Mouse (Mus musculus) limb, embryonic 12.5 days (tissue): ENCODE data around the gene Insrr. TPM values are rescaled to one million over a fixed set of nuclear protein-coding genes. Genes with fewer than 3 reads are reported as not detected.

ENCODE experiments used
- ATAC-seq: fragments of 200-750 bp; cut with Nextera tagmentation; 2 replicates; pipeline ENCODE4 v1.8.0; 2017; ENCODE audit warnings: low read depth, moderate TSS enrichment; ENCODE audit not compliant: insufficient number of reproducible peaks, insufficient read depth, low FRiP score, low TSS enrichment
- H3K27ac ChIP-seq: fragments of 300-500 bp; sonication (generic); 2 replicates; pipeline ENCODE4 v1.5.1; 2016; ENCODE audit warnings: mild to moderate bottlenecking, moderate library complexity
- H3K27me3 ChIP-seq: fragments of 300-500 bp; sonication (generic); 2 replicates; pipeline ENCODE4 v1.6.1; 2016; ENCODE audit warnings: mild to moderate bottlenecking, moderate library complexity
- H3K36me3 ChIP-seq: fragments of 300-500 bp; sonication (generic); 2 replicates; pipeline ENCODE4 v1.6.1; 2016; ENCODE audit warnings: mild to moderate bottlenecking, moderate library complexity
- H3K4me1 ChIP-seq: fragments of 300-500 bp; sonication (generic); replicated peaks from 2 replicates; pipeline ENCODE4 v1.6.1; 2016
- H3K4me2 ChIP-seq: fragments of 300-500 bp; sonication (generic); 2 replicates; pipeline ENCODE4 v1.6.1; 2016; ENCODE audit warnings: mild to moderate bottlenecking, moderate library complexity
- H3K4me3 ChIP-seq: fragments of 300-500 bp; sonication (generic); replicated peaks from 2 replicates; pipeline ENCODE4 v1.5.1; 2016; ENCODE audit warnings: mild to moderate bottlenecking
- H3K9ac ChIP-seq: fragments of 300-500 bp; sonication (generic); replicated peaks from 2 replicates; pipeline ENCODE4 v1.6.1; 2016; ENCODE audit warnings: mild to moderate bottlenecking, moderate library complexity
- H3K9me3 ChIP-seq: fragments of 300-500 bp; sonication (generic); 2 replicates; pipeline ENCODE4 v1.6.1; 2016; ENCODE audit warnings: mild to moderate bottlenecking, moderate library complexity
- WGBS: fragments of 180-500 bp; shearing (Covaris S2); methylation state at CpG from one replicate; pipeline ENCODE4 v1.1.7; 2016; 5-methylcytosine and 5-hydroxymethylcytosine counted together
- polyA plus RNA-seq: library from polyadenylated mRNA; unstranded; fragments of >200 nt; fragmentation: Nextera tagmentation; extraction: Ambion mirVana; gene quantifications from 2 replicates; pipeline ENCODE4 v1.2.1, GENCODE M21; 2016

Insrr gene
- polyA plus RNA-seq, 1 experiment from 2014 or later = 0.40 TPM

- H3K9me3 ChIP-seq = no peaks in the 10 kb centered on the region
- H3K4me3 ChIP-seq = peak overlapping the region; percentile 8; the same call in 1 of the 2 replicates
- H3K27me3 ChIP-seq = no peaks in the 10 kb centered on the region; the same call in 1 of the 2 replicates
- H3K4me1 ChIP-seq = peaks cover 80% of the 10 kb centered on the region
- ATAC-seq = peak; percentile 48; the same call in 1 of the 2 replicates
- 12% methylated on average over 10 of the region's 15 CpGs for WGBS
- H3K4me2 ChIP-seq = peak overlapping the region; percentile 32
- no peaks in the 10 kb centered on the region; the same call in 1 of the 2 replicates for H3K36me3 ChIP-seq
- peak overlapping the region; percentile 32; the same call in 1 of the 2 replicates for H3K9ac ChIP-seq
- peak overlapping the region; percentile 90 for H3K27ac ChIP-seq
Measured at GRCm38 (mm10) chr3:87763683-87764289, 33.0 kb upstream of the Insrr start.

GRCm38 (mm10) chr3:87764506-87764905 is 32.2 kb upstream of the Insrr start:
- Histone ChIP-seq H3K4me1 (peaks cover 75% of the 10 kb centered on the region), H3K27me3 (peaks cover under 1% of the 10 kb centered on the region)
- no peak for ATAC-seq

DNA sequence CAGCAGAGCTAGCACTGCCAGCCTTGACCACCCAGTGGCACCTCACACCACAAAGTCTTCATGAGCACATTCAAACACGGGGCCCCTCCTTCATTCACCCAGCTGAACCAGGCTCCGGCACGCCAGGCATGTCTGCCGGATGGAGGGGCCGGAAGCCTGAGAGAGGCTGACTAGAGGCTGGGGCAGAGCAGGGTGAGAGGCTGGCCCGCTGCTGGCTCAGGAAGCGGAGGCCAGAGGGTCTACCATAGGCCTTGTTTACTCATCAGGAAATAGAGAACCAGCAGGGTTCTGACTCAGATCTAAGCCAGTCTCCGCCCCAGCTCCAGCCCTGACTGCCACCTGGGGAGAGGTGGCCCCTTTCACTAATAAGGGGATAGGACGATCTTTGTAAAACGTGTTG is 31.7 kb upstream of the Insrr start:
- H3K9me3 ChIP-seq = no peaks in the 10 kb centered on the region
- no peak for ATAC-seq
- H3K36me3 ChIP-seq = no peaks in the 10 kb centered on the region
- peak overlapping the region; percentile 90 for H3K27ac ChIP-seq
- peaks cover 75% of the 10 kb centered on the region for H3K4me1 ChIP-seq
- no peak overlapping the region for H3K9ac ChIP-seq
- WGBS = 12% methylated on average over 10 of the region's 10 CpGs
- no peak overlapping the region for H3K4me3 ChIP-seq
- H3K27me3 ChIP-seq = peaks cover 4% of the 10 kb centered on the region
- peak overlapping the region; percentile 32 for H3K4me2 ChIP-seq

More at GRCm38 (mm10) chr3:87764506-87764905, 32.2 kb upstream of the Insrr start:
- Histone ChIP-seq H3K36me3 (no peaks in the 10 kb centered on the region), H3K9ac (no peak overlapping the region), H3K4me2 (peak overlapping the region; percentile 32), H3K9me3 (no peaks in the 10 kb centered on the region), H3K4me3 (no peak overlapping the region), H3K27ac (peak overlapping the region; percentile 90)
- 30% methylated on average over 10 of the region's 10 CpGs for WGBS

- peaks cover 7% of the 10 kb centered on the region for H3K27me3 ChIP-seq
- no peak for ATAC-seq
Measured at GRCm38 (mm10) chr3:87765631-87766283, 31.0 kb upstream of the Insrr start.

DNA sequence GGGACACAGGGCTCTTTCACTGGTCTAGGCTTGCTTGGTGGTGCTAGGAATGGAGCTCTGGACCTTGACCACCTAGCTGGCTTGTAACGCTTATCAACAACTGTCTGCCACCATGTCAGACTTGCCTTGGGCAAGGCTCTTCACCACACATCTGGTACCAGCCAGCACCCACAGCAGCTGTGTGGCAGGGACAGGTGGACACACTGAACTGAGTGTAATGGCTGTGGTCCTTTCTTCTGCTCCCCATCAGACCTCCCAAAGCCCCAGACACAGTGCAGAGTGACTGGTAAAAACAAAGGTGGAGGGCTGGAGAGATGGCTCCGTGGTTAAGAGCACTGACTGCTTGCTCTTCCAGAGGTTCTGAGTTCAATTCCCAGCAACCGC is 30.5 kb upstream of the Insrr start:
- 84% methylated on average over 3 of the region's 3 CpGs for WGBS
- no peaks in the 10 kb centered on the region for H3K9me3 ChIP-seq
- no peak for ATAC-seq
- H3K27ac ChIP-seq = peak overlapping the region; percentile 90; the same call in 1 of the 2 replicates
- no peak overlapping the region for H3K4me3 ChIP-seq
- H3K4me2 ChIP-seq = no peak overlapping the region
- no peak overlapping the region for H3K9ac ChIP-seq
- peaks cover 71% of the 10 kb centered on the region for H3K4me1 ChIP-seq
- no peaks in the 10 kb centered on the region for H3K36me3 ChIP-seq
- peaks cover 12% of the 10 kb centered on the region for H3K27me3 ChIP-seq

More at GRCm38 (mm10) chr3:87765631-87766283, 31.0 kb upstream of the Insrr start:
- H3K4me2 ChIP-seq = peak overlapping the region; percentile 13; the same call in 1 of the 2 replicates
- no peak overlapping the region for H3K9ac ChIP-seq
- WGBS = 70% methylated on average over 5 of the region's 5 CpGs
- no peaks in the 10 kb centered on the region for H3K9me3 ChIP-seq
- H3K4me1 ChIP-seq = peaks cover 75% of the 10 kb centered on the region
- no peak overlapping the region for H3K4me3 ChIP-seq
- no peaks in the 10 kb centered on the region for H3K36me3 ChIP-seq
- H3K27ac ChIP-seq = peak overlapping the region; percentile 90

GRCm38 (mm10) chr3:87767764-87768163 is 29.0 kb upstream of the Insrr start:
- no peaks in the 10 kb centered on the region for H3K9me3 ChIP-seq
- WGBS = 61% methylated on average over 8 of the region's 8 CpGs
- H3K4me2 ChIP-seq = peak overlapping the region; percentile 62
- peak overlapping the region; percentile 52 for H3K4me3 ChIP-seq
- peaks cover 26% of the 10 kb centered on the region for H3K27me3 ChIP-seq
- H3K4me1 ChIP-seq = peaks cover 59% of the 10 kb centered on the region
- no peak for ATAC-seq
- peak overlapping the region; percentile 28; the same call in 1 of the 2 replicates for H3K9ac ChIP-seq
- no peaks in the 10 kb centered on the region for H3K36me3 ChIP-seq
- H3K27ac ChIP-seq = peak overlapping the region; percentile 67; the same call in 1 of the 2 replicates

GRCm38 (mm10) chr3:87768431-87768830 is 28.3 kb upstream of the Insrr start:
- Histone ChIP-seq H3K9ac (peak overlapping the region; percentile 65), H3K4me3 (peak overlapping the region; percentile 52), H3K4me2 (peak overlapping the region; percentile 62), H3K27me3 (peaks cover 26% of the 10 kb centered on the region), H3K27ac (peak overlapping the region; percentile 67), H3K9me3 (no peaks in the 10 kb centered on the region), H3K4me1 (peaks cover 52% of the 10 kb centered on the region), H3K36me3 (no peaks in the 10 kb centered on the region)
- ATAC-seq = no peak
- 48% methylated on average over 6 of the region's 6 CpGs for whole genome bisulfite sequencing

GRCm38 (mm10) chr3:87768844-87769243 is 27.9 kb upstream of the Insrr start:
- peak; percentile 29; the same call in 1 of the 2 replicates for ATAC-seq
- H3K4me1 ChIP-seq = peaks cover 48% of the 10 kb centered on the region
- no peaks in the 10 kb centered on the region for H3K9me3 ChIP-seq

DNA sequence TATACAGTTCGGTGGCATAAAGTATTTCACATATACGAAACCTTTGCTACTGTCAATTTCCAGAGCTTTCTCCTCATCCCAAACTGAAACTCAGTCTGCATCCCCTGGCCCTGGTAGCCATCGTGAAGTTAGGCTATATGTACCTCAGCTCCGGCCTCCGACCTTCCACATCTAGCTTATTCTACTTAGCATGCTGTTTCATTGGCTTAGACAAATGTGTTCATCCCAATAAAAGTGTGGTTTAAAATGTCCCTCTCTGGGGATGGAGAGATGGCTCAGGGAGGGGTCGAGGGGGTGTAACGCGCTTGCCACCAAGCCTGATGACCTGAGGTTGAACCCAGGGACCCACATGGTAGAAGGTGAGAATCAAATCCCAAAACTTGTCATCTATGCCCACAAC is 27.2 kb upstream of the Insrr start:
- peaks cover 42% of the 10 kb centered on the region for H3K4me1 ChIP-seq
- H3K4me3 ChIP-seq = no peak overlapping the region
- no peak overlapping the region for H3K4me2 ChIP-seq
- H3K36me3 ChIP-seq = no peaks in the 10 kb centered on the region
- WGBS = 73% methylated on average over 8 of the region's 8 CpGs
- ATAC-seq = no peak
- no peak overlapping the region for H3K9ac ChIP-seq
- H3K27me3 ChIP-seq = peaks cover 26% of the 10 kb centered on the region
- H3K9me3 ChIP-seq = no peaks in the 10 kb centered on the region
- H3K27ac ChIP-seq = no peak overlapping the region

More at GRCm38 (mm10) chr3:87768844-87769243, 27.9 kb upstream of the Insrr start:
- peak overlapping the region; percentile 67 for H3K27ac ChIP-seq
- peak overlapping the region; percentile 52 for H3K4me3 ChIP-seq
- peaks cover 26% of the 10 kb centered on the region for H3K27me3 ChIP-seq
- peak overlapping the region; percentile 62 for H3K4me2 ChIP-seq
- H3K9ac ChIP-seq = peak overlapping the region; percentile 65
- no peaks in the 10 kb centered on the region for H3K36me3 ChIP-seq
- under 1% methylated on average over 37 of the region's 37 CpGs for WGBS

DNA sequence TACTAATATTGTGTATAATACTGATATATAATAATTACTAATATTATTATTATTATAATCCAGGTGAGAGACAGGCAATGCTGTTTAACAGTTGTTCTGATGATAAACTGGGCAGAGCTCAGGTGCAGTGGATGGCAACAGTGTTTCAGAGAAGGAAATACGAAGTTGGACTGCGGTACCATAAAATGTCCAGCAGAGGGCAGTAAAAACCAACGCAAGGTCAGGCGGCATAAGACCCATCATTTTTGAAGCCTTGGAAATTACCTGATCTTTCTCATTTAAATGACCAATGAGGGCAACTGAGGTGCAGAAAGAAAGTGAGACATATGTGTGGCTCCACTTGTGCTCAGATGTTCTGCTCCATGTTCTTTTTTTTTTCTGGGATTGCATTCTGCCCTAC is 26.5 kb upstream of the Insrr start:
- under 1% methylated on average over 4 of the region's 4 CpGs for WGBS
- H3K9ac ChIP-seq = no peak overlapping the region
- H3K4me3 ChIP-seq = no peak overlapping the region
- H3K36me3 ChIP-seq = no peaks in the 10 kb centered on the region
- H3K27me3 ChIP-seq = peaks cover 26% of the 10 kb centered on the region
- no peak for ATAC-seq
- no peaks in the 10 kb centered on the region for H3K9me3 ChIP-seq
- no peak overlapping the region for H3K4me2 ChIP-seq
- H3K4me1 ChIP-seq = peaks cover 34% of the 10 kb centered on the region
- H3K27ac ChIP-seq = no peak overlapping the region

- Histone ChIP-seq H3K4me2 (no peak overlapping the region), H3K4me1 (peaks cover 26% of the 10 kb centered on the region), H3K27ac (no peak overlapping the region), H3K9ac (no peak overlapping the region), H3K4me3 (no peak overlapping the region), H3K9me3 (no peaks in the 10 kb centered on the region), H3K36me3 (no peaks in the 10 kb centered on the region), H3K27me3 (peaks cover 32% of the 10 kb centered on the region)
- no peak for ATAC-seq
- 49% methylated on average over 6 of the region's 6 CpGs for WGBS
Measured at GRCm38 (mm10) chr3:87771088-87771487, 25.7 kb upstream of the Insrr start.
